9 mouse cellular contexts compared by ENCODE assay signal in genomic region chr17:69105035-69105798, GRCm38 (mm10). TPM values are rescaled to one million over a fixed set of nuclear protein-coding genes. Genes with fewer than 3 reads are reported as not detected.
A peak's percentile ranks its signal among the peaks of the same experiment; 100 is the strongest.
DNase-seq lines count a peak whose midpoint lies in the region; ATAC-seq and TF ChIP-seq lines count a peak whose summit lies in the region.
"Had no signal": no experiment of that assay in that cellular context is flagged by ENCODE, and none has a peak within 500 bp of the region (broad histone marks: within the 10 kb centered on the region; RNA-seq: fewer than 3 reads in every experiment).

No protein-coding gene starts in this region.

- H3K36me3 ChIP-seq in lung, postnatal 0 days (ENCODE audit: insufficient read depth, low read length), result no peaks in the 10 kb centered on the region
- no peaks in the 10 kb centered on the region for H3K36me3 ChIP-seq in heart, embryonic 13.5 days
- H3K36me3 ChIP-seq in stomach, postnatal 0 days (ENCODE audit: control insufficient read depth, insufficient read depth, low read length), result no peaks in the 10 kb centered on the region
- H3K36me3 ChIP-seq: hindbrain, embryonic 12.5 days had no signal

- TF ChIP-seq CTCF in lung, postnatal 0 days (IDR thresholded peaks at IDR 0.05), result no peak
- no peak for TF ChIP-seq CTCF in stomach, postnatal 0 days (IDR thresholded peaks at IDR 0.05; ENCODE audit: low read depth)

- no peak for TF ChIP-seq EP300 in lung, postnatal 0 days (IDR thresholded peaks at IDR 0.05)
- TF ChIP-seq EP300 in stomach, postnatal 0 days (optimal IDR thresholded peaks at IDR 0.05), result no peak

- H3K9ac ChIP-seq in lung, postnatal 0 days (replicated peaks; ENCODE audit: low read depth), result no peak overlapping the region
- 0 out of 2 replicates have a peak overlapping the region, but pooled peaks have one; percentile 47 for H3K9ac ChIP-seq in heart, embryonic 13.5 days
- no peak overlapping the region for H3K9ac ChIP-seq in stomach, postnatal 0 days (ENCODE audit: low read length)
- H3K9ac ChIP-seq: hindbrain, embryonic 12.5 days had no signal

- intact Hi-C loops in left cerebral cortex, postnatal 36 days (cut with DNase I), result loop anchor here (5.0 to 10.0 kb wide), 2 partner anchors 928 to 1240 kb away; no protein-coding TSS in a partner anchor

- no peak overlapping the region for H3K4me3 ChIP-seq in lung, postnatal 0 days (ENCODE audit: low read depth, low read length)
- peak overlapping the region; percentile 39 for H3K4me3 ChIP-seq in heart, embryonic 13.5 days
- no peak overlapping the region for H3K4me3 ChIP-seq in stomach, postnatal 0 days (ENCODE audit: low read depth, low read length)
- H3K4me3 ChIP-seq: hindbrain, embryonic 12.5 days had no signal

- DNase-seq in lung, postnatal 0 days (ENCODE audit: low spot score), result no peak
- DNase-seq in lung, adult 18-20 months, result no peak
- peak; percentile 27 to 57 for DNase-seq in kidney, adult 8-10 months
- DNase-seq in stomach, postnatal 0 days (ENCODE audit: low spot score), result peak; percentile 25
- no peak for DNase-seq in layer of hippocampus, adult 11-12 months (ENCODE audit: low spot score)
- DNase-seq in left cerebral cortex, postnatal 36 days (ENCODE audit: low spot score in 2 of 2), result no peak
- DNase-seq in urinary bladder, postnatal 25 days (ENCODE audit: low spot score), result no peak

- H3K9me3 ChIP-seq in lung, postnatal 0 days (ENCODE audit: low read length), result no peaks in the 10 kb centered on the region
- H3K9me3 ChIP-seq in heart, embryonic 13.5 days, result no peaks in the 10 kb centered on the region
- H3K9me3 ChIP-seq in stomach, postnatal 0 days (ENCODE audit: control insufficient read depth, low read length), result no peaks in the 10 kb centered on the region
- H3K9me3 ChIP-seq: hindbrain, embryonic 12.5 days had no signal

- H3K27ac ChIP-seq in lung, postnatal 0 days (ENCODE audit: low read length), result no peak overlapping the region
- peak overlapping the region; percentile 16 for H3K27ac ChIP-seq in heart, embryonic 13.5 days (replicated peaks)
- no peak overlapping the region for H3K27ac ChIP-seq in stomach, postnatal 0 days (replicated peaks)
- H3K27ac ChIP-seq: hindbrain, embryonic 12.5 days had no signal

- no peaks in the 10 kb centered on the region for H3K4me1 ChIP-seq in lung, postnatal 0 days (ENCODE audit: insufficient read depth, low read depth, low read length)
- H3K4me1 ChIP-seq in heart, embryonic 13.5 days, result peaks cover 14% of the 10 kb centered on the region
- no peaks in the 10 kb centered on the region for H3K4me1 ChIP-seq in stomach, postnatal 0 days (replicated peaks; ENCODE audit: control insufficient read depth, insufficient read depth)
- H3K4me1 ChIP-seq: hindbrain, embryonic 12.5 days had no signal

- H3K27me3 ChIP-seq in lung, postnatal 0 days (replicated peaks; ENCODE audit: insufficient read depth, low read length), result no peaks in the 10 kb centered on the region
- H3K27me3 ChIP-seq in heart, embryonic 13.5 days (replicated peaks), result 0 out of 2 replicates have a peak, but pooled peaks cover 2% of the 10 kb centered on the region
- H3K27me3 ChIP-seq in stomach, postnatal 0 days (ENCODE audit: control insufficient read depth, insufficient read depth, low read length), result no peaks in the 10 kb centered on the region
- H3K27me3 ChIP-seq: hindbrain, embryonic 12.5 days had no signal

- H3K4me2 ChIP-seq in lung, postnatal 0 days (replicated peaks; ENCODE audit: low read depth, low read length), result peak overlapping the region; percentile 19; the same call in 1 of the 2 replicates
- H3K4me2 ChIP-seq in heart, embryonic 13.5 days, result peak overlapping the region; percentile 69
- 0 out of 2 replicates have a peak overlapping the region, but pooled peaks have one; percentile 11 for H3K4me2 ChIP-seq in stomach, postnatal 0 days (replicated peaks; ENCODE audit: low read depth)
- H3K4me2 ChIP-seq: hindbrain, embryonic 12.5 days had no signal

- no peak for ATAC-seq in lung, postnatal 0 days
- no peak for ATAC-seq in heart, embryonic 13.5 days (ENCODE audit: extremely low read depth, insufficient number of reproducible peaks, low FRiP score, low TSS enrichment)
- ATAC-seq in stomach, postnatal 0 days (ENCODE audit: low FRiP score, low TSS enrichment), result 0 out of 2 replicates have a peak, but pooled peaks have one; percentile 32

- WGBS in lung, postnatal 0 days, result 22% methylated on average over 14 of the region's 14 CpGs
- 12% methylated on average over 14 of the region's 14 CpGs for WGBS in heart, embryonic 13.5 days
- 35% methylated on average over 14 of the region's 14 CpGs for WGBS in stomach, postnatal 0 days

RNA-seq across cellular contexts. Expression of gene Epb41l3, which starts 29.7 kb away (rescaled TPM):
- 10.0 and 14.1 TPM in 2 replicates for polyA plus RNA-seq in lung, postnatal 0 days (2015; fragmentation: Nextera tagmentation; extraction: Ambion mirVana)
- 98.4 and 102 TPM in 2 replicates for polyA plus RNA-seq in heart, embryonic 13.5 days (2015; fragmentation: Nextera tagmentation; extraction: Ambion mirVana)
- polyA plus RNA-seq in stomach, postnatal 0 days (2015; fragmentation: Nextera tagmentation; extraction: Ambion mirVana), result 15.8 and 16.6 TPM in 2 replicates
- total RNA-seq in left cerebral cortex, postnatal 36 days (2021), result 100 to 1,000 TPM; 218 to 224 TPM

Comparison
In these comparisons a context has a peak if more than half of its experiments do, and no peak if none do; other contexts are left out.
1. DNase-seq: peak in kidney, adult 8-10 months (2 of 2) and stomach, postnatal 0 days (single experiment); none in lung, postnatal 0 days (single experiment), lung, adult 18-20 months (0 of 2), layer of hippocampus, adult 11-12 months (single experiment), left cerebral cortex, postnatal 36 days (0 of 2) and urinary bladder, postnatal 25 days (single experiment).
2. H3K4me2 ChIP-seq: peak in every context shown above with its lines; median percentile 69 in heart, embryonic 13.5 days; 19 in lung, postnatal 0 days; 11 in stomach, postnatal 0 days.